Mouse (Mus musculus) left cerebral cortex, adult 9 months (tissue): ENCODE measurements at regions not wholly inside any gene's neighbourhood (a gene's known extent, or its start where the extent isn't known, plus 50 kb on each side); places are given as distances from the start of the nearest gene placed in this dataset.

Experiments used
- DNase-seq, 2 experiments: peaks; one replicate each; pipeline ENCODE4 v3.0.0; 2022; ENCODE audit warnings: low spot score in 2 of 2

DNA sequence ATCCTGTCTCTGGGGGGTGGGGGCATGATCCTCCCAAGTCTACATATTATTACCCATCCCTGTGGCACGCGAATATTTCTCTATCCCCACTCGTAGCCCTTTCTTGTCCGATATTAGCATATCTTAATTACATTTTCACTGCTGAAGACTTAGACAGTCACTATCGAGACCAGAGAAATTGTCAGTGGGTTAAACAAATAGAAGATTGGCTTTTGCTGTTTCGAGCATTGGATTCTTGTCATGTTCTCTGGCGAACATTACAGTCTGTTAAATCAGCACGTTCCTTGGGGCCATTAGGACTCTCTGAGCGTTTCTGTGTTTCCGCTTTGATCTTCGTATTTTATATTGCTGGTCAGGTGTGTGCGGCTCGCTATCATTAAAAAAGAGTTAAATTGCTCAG lies 129.6 kb upstream of the Psmd7 start:
- no peak for DNase-seq

DNA sequence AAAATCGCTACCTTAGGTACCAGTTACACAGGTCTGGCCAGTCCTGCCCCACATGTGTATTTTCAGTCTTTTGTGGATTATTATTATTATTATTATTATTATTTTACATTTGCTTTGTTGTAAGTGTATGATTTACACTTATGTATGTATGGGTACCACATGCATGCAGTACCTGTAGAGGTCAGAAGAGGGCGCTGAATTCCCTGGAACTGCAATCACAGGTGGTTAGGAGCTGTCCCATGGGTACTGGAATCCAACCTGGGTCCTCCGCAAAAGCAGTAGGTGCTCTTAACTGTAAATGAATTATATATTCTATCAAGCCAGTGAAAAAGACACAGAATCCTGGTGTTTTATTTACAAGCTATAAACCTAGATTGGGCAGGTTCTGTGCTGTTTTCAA lies 131.4 kb upstream of the Psmd7 start:
- DNase-seq, result no peak

DNA sequence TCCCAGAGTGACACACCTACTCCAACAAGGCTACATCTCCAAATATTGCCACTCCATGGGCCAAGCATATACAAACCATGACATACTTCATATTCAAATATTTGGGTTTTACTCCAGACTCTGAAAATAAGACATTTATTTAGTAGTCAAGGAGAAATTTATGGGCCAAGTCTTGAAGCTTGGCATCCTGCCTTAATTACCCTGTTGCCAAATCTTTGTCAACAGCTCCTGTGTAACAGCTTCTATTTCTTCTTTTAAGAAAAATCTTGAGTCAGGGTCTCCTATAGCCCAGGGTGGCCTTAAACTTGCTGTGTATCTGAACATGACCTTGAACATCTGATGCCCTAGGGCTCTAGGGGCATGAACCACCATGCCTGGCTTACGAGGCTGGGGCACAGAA lies 138.5 kb upstream of the Psmd7 start:
- DNase-seq, result no peak

DNA sequence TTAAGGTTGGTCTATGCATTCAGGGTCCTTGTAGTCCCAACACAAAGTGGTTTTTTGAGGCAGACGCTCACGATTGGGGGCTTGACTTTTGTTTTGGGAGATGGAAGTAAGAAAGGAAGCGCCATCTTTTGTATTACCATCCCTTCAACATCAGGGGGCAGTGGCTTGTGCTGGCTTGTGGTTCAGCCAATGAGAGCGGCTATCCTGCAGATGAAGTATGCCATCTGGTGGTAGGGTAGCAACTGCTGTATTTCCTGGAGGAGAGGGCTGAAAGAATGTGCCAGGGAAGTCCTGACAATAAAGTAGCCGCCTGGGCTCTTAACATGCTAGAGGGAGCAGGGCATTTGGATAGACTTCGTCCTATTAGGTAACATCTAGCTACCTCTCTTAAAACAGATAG lies 139.0 kb upstream of the Psmd7 start:
- DNase-seq, result no peak

DNA sequence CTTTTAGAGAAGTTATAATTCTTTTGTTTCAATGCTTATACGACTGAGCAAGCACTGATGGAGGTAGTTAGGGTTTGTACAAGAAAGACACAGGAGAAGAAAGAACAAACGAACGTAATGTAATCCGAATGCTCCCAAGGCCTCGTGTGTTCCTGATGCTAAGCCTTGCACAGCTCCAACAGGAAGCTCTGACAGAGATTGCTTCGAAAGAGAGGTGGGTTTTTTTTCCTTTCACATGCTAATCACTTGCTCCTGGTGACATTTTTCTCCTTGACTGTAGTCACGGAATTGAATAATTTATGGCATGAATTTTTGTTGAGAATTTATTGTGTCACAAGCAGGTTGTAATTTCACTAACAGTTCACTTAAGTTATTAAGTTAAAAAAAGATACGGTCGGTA lies 150.8 kb upstream of the Psmd7 start:
- no peak for DNase-seq

DNA sequence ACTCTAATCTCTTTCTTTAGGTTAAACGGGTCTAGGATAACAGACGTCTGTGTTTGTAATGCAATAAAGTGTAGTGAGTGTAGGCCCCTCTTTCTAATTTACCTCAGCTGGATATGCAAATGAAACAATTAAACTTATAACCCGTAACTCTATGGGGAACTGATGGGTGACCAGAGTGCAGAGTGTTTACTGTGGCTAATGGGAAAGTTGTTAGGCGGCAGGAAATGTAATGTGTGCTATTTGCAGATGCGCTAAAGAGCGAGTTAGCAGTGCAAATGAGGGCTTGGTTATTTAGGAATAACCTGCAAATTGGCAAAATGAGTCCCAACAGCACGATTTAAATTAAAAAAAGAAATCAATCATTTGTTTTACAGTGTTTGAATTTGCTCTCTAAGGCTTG lies 168.8 kb upstream of the Psmd7 start:
- DNase-seq, result no peak

DNA sequence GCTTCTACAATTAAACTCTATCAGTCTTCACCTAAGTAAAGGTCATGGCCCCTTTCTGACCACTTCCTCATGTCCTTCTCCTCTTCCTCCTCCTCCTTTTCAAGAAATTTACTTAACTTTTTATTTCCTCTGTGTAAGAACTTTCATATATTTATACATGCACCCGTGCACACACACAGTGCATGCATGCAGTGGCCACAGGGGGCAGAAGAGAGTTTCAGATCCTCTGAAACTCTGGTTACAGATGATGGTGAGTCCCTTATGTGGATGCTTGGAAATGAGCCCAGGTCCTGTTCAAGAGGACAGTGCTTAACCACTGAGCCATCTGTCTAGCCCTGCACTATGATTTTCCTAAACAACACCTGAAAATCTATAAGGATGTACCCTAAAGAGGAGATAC lies 170.4 kb upstream of the Psmd7 start:
- no peak for DNase-seq

DNA sequence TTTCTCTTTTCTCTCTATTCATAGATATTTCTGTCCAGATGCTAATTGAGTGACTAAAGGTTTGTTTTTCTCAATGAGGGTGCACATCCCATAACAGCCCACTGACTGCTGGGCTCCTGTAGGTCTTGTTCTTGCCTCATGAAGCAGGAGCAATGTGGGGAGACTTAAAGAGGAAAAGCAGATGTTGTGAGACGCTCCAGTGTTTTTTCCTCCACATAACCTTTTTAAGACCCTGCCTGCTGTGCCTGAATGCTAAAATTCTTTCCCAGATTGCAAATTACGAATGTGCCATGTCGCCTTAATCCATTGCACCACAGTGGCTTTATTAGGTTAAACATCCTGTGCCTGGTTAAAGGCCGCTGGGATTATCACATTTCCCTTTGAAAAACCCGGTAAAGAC lies 165.5 kb upstream of the Zfhx3 start:
- DNase-seq, result no peak

DNA sequence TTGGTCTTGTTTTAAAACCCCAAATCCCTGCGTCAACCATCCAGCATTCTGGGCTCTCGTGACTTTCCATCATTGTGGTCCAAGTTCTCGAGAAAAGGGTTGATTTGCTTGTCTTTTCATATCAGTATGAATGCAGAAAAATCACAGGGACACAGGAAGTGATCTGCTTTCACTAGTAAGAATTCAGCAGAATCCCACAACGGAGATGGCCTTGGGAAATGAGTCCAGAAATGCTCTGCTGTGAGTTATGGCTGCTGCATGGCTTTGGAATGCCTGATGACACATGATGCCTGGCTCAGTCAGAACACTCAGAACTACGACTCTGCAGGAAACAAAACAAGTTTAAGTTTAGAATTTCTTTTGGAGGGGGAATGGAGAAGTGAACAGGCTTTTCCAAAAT lies 156.7 kb upstream of the Zfhx3 start:
- no peak for DNase-seq

DNA sequence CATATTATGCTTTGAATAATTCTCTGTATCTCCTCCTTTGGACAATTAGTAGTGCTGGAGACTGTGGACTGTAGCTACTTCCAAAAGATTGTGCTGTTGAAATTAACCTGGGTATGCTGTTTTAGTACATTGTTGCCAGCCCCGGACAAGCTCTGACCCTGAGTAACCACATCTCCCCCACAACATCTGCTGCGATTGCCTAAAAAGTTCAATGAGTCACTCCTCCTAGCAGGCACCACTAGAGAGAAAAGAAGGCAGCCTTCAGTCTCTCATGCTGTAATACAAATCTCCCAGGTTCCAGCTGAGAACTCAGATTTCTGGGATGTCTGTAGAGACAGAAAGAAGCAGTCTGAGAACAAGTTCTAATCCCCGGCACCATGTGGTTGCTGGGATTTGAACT lies 150.2 kb upstream of the Zfhx3 start:
- DNase-seq, result no peak

DNA sequence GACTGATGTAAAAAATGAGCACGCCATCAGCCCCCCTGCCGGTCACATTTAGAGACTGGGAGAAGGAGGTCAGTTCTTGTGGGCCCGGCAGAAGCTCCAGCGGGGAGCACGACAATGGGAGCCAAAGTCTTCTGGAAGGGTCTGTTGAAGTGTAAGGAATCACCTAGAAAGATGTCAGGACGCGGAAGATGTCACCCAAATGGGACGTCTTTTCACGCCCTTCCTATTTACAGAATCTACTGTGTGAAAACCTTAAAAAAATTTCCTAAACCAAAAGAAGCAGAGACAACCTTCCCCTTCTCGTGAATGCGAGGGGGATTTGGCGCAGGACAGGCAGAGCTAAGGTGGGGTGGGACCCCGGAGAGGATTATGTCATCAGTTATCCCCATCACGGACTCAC lies 127.5 kb upstream of the Zfhx3 start:
- no peak for DNase-seq

DNA sequence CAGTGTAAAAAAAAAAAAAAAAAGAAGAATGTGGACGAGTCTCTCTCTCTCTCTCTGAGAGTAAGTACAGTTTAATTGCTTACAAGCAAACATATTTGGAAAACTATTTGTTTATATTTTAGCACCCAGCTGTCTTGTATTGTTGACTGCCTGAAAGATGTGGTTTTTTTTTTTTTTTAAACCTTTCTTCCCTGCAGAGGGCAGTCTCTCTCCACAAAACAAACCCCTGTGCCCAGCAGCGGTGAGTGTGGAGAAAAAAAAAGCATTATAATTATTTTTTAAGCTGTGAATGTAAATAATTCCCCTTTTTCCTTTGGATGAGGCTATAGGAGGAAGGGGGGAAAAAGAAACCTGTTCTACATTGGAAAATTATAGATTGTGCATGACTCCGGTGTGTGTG lies 126.7 kb upstream of the Zfhx3 start:
- DNase-seq, result no peak

DNA sequence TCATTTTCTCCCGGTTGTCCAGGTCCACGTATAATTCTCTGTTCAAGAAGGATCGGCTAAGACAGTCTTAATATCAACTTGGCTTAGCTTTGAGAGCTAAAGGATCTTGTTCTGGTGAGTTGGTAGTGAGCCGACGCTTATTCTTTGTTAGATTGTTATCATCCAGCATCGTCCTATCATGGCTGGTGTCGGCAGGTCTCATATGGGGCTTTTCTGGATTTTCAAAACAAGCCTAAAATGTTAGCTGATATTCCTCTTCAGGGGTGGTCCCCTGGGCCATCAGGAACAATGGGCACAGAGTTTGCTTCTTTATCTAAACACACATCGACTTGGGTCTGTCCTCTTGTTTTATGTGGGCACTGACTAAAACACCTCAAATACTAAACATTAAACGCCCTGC lies 124.6 kb upstream of the Zfhx3 start:
- DNase-seq, result no peak

DNA sequence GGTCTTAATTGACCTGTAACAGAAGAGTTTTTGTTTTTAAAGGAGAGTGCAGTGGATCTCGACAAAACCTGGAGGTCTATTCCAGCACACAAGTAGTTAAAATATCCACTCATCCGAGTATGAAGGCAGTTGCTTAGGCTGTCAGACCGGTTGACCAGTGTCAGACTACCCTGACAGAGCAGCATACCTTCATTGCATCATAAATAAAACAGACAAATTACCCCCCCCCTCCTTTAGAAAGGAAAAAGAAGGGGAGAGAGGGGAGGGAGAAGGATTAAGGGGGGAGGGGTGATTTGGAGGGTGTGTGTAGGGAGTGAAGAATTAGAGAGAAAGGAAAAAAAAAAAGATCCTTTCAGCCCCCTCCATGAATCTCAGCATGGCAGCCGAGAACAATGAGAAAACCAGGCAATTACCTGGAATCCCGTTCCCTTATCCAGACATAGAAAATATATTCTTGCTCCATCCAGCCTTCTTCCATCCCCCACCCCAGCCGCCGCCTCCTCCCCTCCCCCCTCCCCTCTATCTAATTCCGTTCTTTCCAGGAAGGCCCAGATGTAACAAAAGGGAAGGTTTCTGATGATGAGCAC lies 122.2 kb upstream of the Zfhx3 start:
- DNase-seq, result no peak

DNA sequence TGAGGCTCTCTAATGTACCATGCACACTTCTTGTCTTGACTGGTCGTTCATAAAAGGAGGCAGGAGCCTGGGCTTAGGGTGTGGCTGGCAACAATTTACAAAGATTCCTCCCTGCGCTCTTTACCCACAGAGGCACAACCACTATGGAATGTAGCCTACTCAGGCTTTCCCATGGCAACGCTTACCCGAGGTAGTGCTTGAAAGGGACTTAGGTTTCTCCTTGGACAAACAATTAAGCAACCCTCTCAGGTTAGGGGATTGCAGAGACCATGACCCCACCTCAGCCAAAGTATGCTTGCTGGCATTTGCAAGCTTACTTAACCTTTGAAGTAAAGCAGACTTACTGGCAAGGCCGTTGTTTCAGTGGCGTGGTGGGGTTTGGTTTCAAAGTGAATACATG lies 120.9 kb upstream of the Zfhx3 start:
- DNase-seq, result no peak

DNA sequence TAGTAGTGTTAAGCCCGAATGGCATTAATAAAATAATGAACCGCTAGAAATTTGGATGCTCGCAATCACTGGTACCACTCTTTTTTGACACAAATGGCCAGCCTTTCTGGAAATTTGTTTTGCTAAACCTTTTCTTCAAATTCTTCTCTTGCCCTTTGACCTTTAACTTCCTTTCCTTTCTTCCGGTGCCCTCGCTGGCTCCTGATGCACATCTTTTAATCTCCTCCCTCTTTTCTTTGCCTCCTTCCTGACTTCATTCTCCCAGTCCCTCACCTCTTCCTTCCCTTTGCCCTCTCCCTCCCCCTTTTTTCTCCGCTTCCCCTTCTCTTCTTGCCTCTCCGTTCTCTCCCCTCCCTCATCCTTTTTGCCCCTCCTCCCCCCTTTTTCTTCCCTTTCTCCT lies 118.3 kb upstream of the Zfhx3 start:
- DNase-seq, result no peak

DNA sequence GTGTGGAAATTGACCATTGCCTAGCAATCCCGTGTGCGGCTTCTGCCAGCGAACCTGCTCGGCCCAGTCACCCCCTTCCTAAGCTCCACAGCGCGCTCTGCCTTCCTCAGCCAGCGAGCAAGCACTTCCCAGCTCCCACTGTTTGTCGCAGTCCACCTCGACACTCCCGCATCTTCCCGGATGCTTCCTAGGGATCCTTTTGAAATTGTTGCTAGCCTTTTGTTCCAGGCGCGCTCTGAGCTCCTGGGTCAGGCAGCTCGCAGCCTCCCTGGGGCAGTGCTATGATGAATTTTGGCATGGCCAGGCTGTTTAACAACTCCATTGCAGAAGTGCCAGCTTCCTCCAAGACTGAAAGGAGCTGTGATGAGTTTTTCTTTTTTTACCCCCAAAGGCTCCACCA lies 117.8 kb upstream of the Zfhx3 start:
- DNase-seq, result peak in 1 of 2 experiments; percentile 3

DNA sequence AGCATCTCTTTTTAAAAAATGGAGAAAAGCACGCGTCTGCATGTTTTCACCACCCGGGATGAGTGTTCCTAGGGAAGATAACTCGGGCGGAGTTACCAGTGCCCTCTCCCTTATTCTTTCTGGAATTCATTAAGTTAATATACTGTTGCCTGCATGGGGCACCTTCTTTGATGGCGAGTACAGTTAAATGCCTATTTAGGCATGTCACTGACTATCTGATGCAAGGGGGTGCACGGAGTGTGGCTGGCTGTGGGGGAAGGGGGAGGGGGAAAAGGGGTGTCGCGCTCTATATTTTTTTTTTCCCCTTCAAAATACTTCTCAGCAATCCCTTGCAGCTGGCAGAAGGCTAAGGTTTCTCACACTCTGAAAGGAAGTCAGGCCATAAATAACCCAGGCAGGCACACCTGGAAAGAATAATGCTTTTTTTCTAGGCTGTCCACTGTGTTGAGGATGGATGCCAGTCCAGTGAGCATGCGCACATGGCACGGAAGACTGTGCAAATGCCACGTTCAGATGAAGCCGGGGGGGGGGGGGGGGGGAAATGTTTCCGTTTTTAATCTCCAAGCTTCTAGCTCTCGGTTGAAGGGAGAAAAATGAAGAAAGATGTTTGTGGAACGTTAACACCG lies 114.8 kb upstream of the Zfhx3 start:
- no peak for DNase-seq

DNA sequence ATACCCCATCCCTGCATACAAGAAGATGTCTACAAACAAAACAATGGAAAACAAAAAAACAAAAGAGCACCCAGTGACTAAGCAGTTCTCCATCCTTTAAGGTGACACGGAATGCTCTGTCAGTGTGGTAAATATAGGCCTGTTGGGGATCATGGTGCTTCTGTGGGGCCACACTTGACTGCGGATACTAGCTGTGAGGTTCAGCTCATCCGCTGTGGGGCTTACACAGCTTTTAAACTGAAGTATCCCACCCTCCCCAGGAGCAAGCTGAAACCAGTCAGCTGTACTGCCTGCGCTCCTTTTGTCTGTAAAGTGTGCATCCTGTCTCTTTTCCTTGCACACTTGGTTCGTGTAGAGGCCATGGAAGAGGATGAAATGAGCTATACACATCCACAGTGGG lies 113.9 kb upstream of the Zfhx3 start:
- DNase-seq, result no peak

DNA sequence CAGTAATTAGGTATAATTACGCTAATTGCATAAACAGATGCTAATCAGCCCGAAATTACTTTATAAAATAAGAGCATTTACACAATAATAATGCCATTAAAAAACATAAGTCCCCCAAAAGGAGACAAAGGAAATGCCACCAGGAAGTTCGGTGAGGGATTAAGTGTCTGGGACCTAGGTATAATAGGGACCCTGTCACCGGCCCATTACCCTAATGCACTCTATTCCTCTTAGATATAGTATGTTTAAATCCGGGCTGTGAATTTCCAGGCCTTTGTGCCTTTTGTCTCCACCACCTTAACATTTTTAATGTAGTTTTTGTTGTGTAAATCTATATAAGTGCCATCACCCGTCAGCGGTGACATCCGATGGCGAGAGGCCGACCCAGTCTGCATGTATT lies 109.0 kb upstream of the Zfhx3 start:
- no peak for DNase-seq

DNA sequence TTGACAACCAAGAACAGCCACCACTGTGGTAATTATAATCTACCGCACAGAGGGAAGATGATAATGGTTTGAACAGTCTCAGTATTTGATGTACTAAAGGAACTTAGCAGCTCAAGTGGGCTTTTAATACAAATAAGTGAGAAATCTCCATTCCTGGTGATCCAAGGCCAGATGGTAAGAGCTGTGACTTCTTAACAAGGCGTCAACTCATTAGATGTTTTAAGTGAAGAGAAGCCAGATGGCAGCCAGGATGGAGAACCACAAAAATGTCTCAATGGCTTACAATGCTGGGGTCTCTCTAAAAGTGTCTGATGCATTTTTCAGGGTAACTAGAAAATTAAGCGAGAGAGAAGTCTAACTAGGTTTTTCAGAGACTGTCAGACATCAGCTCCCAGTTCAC lies 96.3 kb upstream of the Zfhx3 start:
- DNase-seq, result peak in 1 of 2 experiments; percentile 3

DNA sequence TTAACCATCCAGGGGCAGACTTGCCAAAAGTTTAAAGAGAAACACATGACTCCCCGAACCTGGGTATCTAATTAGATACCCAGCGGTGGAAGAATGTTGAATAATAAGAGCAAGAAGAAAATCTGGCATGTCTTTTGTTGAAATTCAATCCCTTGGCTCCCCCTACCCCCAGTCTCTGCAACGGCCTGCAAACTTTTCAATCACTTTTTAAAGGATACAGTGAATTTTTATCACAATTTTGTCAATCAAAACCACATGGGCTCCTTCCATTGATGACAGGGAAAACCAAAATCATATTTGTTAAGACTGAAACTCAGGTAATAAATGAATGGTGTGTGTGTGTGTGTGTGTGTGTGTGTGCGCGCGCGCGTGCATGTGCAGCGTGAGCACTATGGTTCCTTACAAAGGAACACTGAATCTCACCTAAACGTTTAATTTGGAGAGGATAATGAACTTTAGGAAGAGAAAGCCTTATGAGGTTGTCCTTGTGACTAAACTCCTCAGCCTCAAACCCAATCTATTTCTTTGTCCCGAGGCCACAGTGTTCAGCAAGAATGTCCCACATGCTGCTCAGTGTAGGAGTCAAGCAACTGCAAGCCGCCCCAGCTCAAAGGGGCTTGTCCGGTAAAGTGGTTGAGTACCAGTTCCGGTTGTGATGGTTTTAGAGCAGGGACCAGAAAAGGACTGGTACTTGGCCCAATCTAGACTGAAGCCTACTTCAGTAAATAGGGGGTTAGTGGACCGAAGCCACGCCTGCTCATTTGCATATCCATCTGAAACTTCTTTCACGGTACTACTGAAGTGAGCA lies 91.0 kb upstream of the Zfhx3 start:
- no peak for DNase-seq

DNA sequence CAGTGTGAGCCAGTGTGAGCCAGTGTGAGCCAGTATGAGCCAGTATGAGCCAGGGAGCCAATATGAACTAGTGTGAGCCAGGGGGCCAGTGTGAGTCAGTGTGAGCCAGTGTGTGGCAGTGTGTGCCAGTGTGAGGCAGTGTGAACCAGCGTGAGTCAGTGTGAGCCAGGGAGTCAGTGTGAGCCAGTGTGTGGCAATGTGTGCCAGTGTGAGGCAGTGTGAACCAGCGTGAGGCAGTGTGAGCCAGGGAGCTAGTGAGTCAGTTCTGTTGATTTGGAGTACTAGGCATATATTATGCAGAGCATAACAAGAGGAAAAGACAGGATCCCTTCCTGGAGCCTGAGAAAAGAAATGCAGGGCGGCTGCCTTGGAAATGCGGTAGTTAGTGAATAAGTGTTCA lies 82.7 kb upstream of the Zfhx3 start:
- DNase-seq, result no peak
